ENCODE assay signal across 25 mouse cellular contexts in the genomic region with DNA sequence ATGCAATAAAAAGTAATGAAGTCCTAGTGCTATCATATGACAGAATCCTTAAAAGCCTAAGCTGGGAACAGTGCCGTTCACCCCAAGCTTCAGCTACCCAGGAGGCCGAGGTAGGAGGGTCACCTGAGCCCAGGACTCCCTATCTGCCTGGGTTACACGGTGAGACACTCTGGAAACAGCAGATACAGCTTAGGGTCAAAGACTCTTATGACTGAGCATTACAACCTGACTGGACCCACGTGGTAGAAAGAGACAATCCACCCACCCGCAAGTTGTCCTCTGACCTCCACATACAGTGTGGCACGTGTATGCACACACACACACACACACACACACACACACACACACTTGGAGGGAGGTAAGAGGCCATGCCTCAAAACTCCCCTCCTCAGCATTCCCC.
"Had no signal": no experiment of that assay in that cellular context is flagged by ENCODE, and none has a peak within 500 bp of the region (broad histone marks: within the 10 kb centered on the region; RNA-seq: fewer than 3 reads in every experiment).

No protein-coding gene starts in this region.

- H3K9ac ChIP-seq: heart, embryonic 12.5 days; hindbrain, embryonic 12.5 days; hindbrain, embryonic 14.5 days; kidney, embryonic 15.5 days; limb, embryonic 13.5 days; limb, embryonic 15.5 days had no signal

- H3K27me3 ChIP-seq: heart, embryonic 12.5 days; hindbrain, embryonic 12.5 days; kidney, embryonic 15.5 days; limb, embryonic 13.5 days; limb, embryonic 15.5 days had no signal

- H3K4me3 ChIP-seq: gastrocnemius, adult 2 months; heart, embryonic 10.5 days; heart, embryonic 12.5 days; hindbrain, embryonic 10.5 days; hindbrain, embryonic 12.5 days; kidney, embryonic 15.5 days; limb, embryonic 13.5 days; limb, embryonic 15.5 days had no signal

- H3K4me2 ChIP-seq: heart, embryonic 12.5 days; hindbrain, embryonic 12.5 days; hindbrain, embryonic 14.5 days; kidney, embryonic 15.5 days; limb, embryonic 13.5 days; limb, embryonic 15.5 days; liver, embryonic 11.5 days had no signal

- DNase-seq: gastrocnemius, adult 2 months; gastrocnemius, postnatal 10 days; gastrocnemius, postnatal 25 days; heart, adult 18-20 months; heart, postnatal 10 days; heart, postnatal 4 days; kidney, adult 11 months; kidney, adult 2 months; kidney, adult 9 months; kidney, postnatal 14 days; layer of hippocampus, adult 9-11 months; layer of hippocampus, postnatal 36 days; left cerebral cortex, postnatal 4 days had no signal

- ATAC-seq: forebrain, embryonic 16.5 days; hindbrain, postnatal 0 days had no signal

- H3K9me3 ChIP-seq: heart, embryonic 10.5 days; kidney, embryonic 15.5 days; limb, embryonic 15.5 days had no signal

- H3K27ac ChIP-seq: gastrocnemius, adult 2 months; heart, embryonic 10.5 days; hindbrain, embryonic 10.5 days; hindbrain, embryonic 12.5 days; hindbrain, embryonic 14.5 days; hindbrain, postnatal 0 days; kidney, embryonic 15.5 days; kidney, postnatal 0 days; limb, embryonic 13.5 days; limb, embryonic 15.5 days had no signal
